Mouse (Mus musculus) small intestine, adult 2 months (tissue): ENCODE data around the gene Nol6.

Experiments used
- CTCF ChIP-seq: fragments of 200-500 bp; IDR thresholded peaks from 2 replicates; pipeline ENCODE4 v1.5.1; 2012; ENCODE audit warnings: low read depth, mild to moderate bottlenecking, control low read depth, inconsistent platforms, low read length, moderate library complexity, mixed read lengths; ENCODE audit not compliant: insufficient replicate concordance, insufficient read length; ENCODE audit errors: extremely low read depth
- POLR2A ChIP-seq: fragments of 200-500 bp; IDR thresholded peaks from 2 replicates; pipeline ENCODE4 v1.6.1; 2012; ENCODE audit warnings: low read depth, mild to moderate bottlenecking, control low read depth, inconsistent platforms, low read length, moderate library complexity

DNA sequence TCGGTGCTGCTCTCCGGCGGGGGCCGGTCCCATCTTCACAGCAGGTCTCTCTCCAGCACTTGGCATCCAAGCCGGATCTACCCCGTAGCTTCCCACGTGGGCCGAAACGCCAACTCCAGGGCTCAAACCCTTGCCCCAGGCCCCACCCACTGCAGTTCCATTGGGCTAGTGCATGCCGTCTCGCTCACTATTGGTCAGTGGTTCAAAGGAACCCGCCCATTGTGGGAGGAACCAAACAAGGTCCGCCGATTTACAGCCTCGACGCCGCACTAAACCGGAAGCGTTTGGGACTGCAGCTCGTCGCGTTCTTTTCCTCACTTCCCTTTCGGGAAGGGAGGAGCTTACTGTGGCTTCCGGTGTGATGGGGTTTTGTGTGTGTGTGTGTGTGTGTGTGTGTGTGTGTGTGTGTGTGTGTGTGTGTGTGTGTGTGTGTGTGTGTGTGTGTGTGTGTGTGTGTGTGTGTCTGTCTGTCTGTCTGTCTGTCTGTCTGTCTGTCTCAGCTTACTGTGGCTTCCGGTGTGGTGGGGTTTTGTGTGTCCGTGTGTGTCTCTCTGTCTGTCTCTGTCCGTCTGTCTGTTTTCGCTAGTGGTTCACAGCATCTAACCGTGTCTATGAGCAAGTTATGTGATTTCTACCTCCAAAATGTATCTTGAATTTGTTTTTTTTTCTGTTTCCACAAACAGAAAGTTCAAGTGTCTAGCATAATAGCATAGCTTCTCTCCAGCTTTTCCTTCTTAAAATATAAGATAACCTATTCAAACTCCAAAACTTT lies at the start of gene Nol6:
- TF ChIP-seq CTCF (no peak), POLR2A (no peak)
